Mouse (Mus musculus): ENCODE measurements around the gene Kcnj12. TPM values are rescaled to one million over a fixed set of nuclear protein-coding genes. Genes with fewer than 3 reads are reported as not detected.

Kcnj12 gene
- polyA plus RNA-seq, 1 experiment from 2014 or later = 0.62 TPM

- H3K27ac ChIP-seq (replicated peaks) = no peak overlapping the region
- 94% methylated on average over 10 of the region's 10 CpGs for WGBS
- no peaks in the 10 kb centered on the region for H3K27me3 ChIP-seq (ENCODE audit: low read depth, poor library complexity, severe bottlenecking)
These were observed 46.5 kb downstream of the Kcnj12 start for GRCm38 (mm10) chr11:61068866-61069265.

GRCm38 (mm10) chr11:61069645-61070044 lies 47.3 kb downstream of the Kcnj12 start:
- no peaks in the 10 kb centered on the region for H3K36me3 ChIP-seq
- H3K27me3 ChIP-seq (ENCODE audit: low read depth, poor library complexity, severe bottlenecking) = no peaks in the 10 kb centered on the region
- H3K4me1 ChIP-seq = peaks cover 10% of the 10 kb centered on the region
- 97% methylated on average over 18 of the region's 18 CpGs for WGBS
- no peak overlapping the region for H3K27ac ChIP-seq (replicated peaks)
- no peaks in the 10 kb centered on the region for H3K9me3 ChIP-seq (replicated peaks)
- no peak for DNase-seq (ENCODE audit: low spot score)
- no peak overlapping the region for H3K4me3 ChIP-seq

More at GRCm38 (mm10) chr11:61068866-61069265, 46.5 kb downstream of the Kcnj12 start:
- no peaks in the 10 kb centered on the region for H3K9me3 ChIP-seq (replicated peaks)
- H3K4me3 ChIP-seq = no peak overlapping the region
- no peak for DNase-seq (ENCODE audit: low spot score)
- no peaks in the 10 kb centered on the region for H3K36me3 ChIP-seq
- peaks cover 10% of the 10 kb centered on the region for H3K4me1 ChIP-seq

DNA sequence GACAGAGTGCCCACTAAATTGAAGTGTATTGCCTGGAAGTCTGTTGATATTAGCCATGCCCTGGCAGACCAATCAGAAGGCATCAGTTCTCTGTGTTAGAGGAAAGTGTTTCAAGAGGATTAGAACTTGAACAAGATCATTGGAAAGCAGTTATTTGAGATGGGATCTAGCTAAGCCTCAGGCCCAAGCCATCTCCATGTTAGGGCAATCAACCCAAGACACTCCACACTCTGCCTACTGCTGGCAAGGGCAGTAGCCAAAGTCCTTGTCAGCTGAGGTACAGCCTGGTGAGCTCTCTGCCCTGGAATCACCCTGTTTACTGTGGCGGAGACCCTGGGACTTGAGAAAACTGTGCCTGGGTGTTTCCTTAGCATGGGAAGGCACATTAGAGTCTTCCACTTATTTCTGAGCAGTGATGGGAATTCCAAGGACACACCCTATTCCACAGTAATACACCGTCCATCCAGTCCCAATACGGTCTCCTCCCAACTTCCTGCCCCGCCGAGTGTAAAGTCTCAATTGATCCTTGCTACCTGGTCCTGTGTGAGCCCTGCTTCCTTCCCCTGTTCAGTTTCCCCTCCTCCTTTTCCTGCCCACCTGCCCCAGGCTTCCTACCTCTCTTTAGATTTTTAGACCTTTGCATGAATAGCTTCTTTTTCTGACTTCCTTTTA lies 52.4 kb downstream of the Kcnj12 start:
- Histone ChIP-seq H3K36me3 (no peaks in the 10 kb centered on the region), H3K4me1 (peaks cover 10% of the 10 kb centered on the region), H3K4me3 (no peak overlapping the region), H3K27ac (replicated peaks) (no peak overlapping the region), H3K27me3 (ENCODE audit: low read depth, poor library complexity, severe bottlenecking) (no peaks in the 10 kb centered on the region), H3K9me3 (replicated peaks) (no peaks in the 10 kb centered on the region)
- no peak for DNase-seq (ENCODE audit: low spot score)
- WGBS = 89% methylated on average over 5 of the region's 5 CpGs

DNA sequence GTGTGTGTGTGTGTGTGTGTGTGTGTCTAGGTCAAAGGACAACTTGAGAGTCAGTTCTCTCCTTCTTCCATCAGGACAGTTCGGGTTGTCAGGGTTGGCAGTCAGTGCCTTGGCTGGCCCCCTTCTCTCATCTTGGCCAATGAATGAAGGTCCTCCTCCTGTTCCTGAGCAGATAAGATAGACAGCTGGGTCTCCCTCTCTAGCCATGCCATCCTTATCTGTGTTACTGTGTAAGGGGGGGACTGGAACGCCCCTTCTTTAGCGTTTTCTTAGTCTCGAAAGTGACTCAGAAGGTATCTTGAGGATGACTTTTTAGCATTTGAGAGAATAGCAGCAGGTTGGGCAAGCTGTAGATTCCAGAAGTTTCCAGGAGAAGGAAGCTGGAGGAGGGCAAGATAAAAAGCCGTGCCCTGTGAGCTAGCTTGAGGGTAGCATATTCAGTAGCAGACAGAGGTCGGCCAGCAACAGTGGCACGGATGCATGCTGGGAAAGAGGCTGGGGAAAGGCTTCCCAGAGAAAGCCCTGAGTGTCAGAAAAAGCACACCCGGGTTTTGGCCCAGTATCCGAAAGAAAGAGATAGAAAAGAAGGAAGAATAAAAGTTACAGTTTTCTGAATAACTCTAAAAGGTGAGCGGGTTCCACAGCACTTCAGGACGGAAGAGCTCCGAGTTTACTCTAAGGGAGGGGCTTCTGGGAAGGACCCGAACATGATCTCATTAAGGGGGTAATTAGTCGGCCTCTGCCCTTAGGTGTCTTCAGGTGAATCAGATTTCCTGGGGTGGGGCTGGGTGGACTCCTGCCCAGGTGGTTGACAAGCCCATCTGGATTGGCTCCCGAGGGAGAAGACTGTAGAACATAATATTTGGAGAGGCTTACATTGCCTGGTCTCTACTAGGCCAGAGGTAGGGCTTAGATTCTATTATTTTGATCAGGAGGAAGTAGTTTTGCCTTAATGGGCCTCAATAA lies 53.3 kb downstream of the Kcnj12 start:
- H3K27ac ChIP-seq (replicated peaks) = no peak overlapping the region
- peaks cover 10% of the 10 kb centered on the region for H3K4me1 ChIP-seq
- H3K36me3 ChIP-seq = no peaks in the 10 kb centered on the region
- no peaks in the 10 kb centered on the region for H3K9me3 ChIP-seq (replicated peaks)
- 79% methylated on average over 15 of the region's 15 CpGs for WGBS
- no peak for DNase-seq (ENCODE audit: low spot score)
- no peaks in the 10 kb centered on the region for H3K27me3 ChIP-seq (ENCODE audit: low read depth, poor library complexity, severe bottlenecking)
- no peak overlapping the region for H3K4me3 ChIP-seq

DNA sequence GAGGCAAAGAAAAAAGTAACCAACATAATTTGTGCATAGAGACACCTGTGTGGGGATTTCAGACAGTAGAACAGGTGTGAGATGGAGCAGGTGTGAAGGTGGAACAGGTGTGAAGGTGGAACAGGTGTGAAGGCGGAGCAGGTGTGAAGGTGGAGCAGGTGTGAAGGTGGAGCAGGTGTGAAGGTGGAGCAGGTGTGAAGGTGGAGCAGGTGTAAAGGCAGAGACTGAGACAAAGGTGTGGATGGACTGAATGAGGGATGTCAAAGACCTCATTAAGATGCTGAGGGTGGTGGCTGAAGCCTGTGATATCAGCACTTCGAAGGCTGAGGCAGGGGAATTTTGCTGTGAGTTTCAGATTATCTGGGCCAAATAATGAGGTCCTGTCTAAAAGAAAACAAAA lies 59.3 kb downstream of the Kcnj12 start:
- Histone ChIP-seq H3K27me3 (ENCODE audit: low read depth, poor library complexity, severe bottlenecking) (no peaks in the 10 kb centered on the region), H3K36me3 (no peaks in the 10 kb centered on the region), H3K27ac (replicated peaks) (no peak overlapping the region), H3K4me3 (no peak overlapping the region), H3K4me1 (no peaks in the 10 kb centered on the region), H3K9me3 (replicated peaks) (no peaks in the 10 kb centered on the region)
- DNase-seq (ENCODE audit: low spot score) = no peak
- WGBS = 92% methylated on average over 2 of the region's 2 CpGs

DNA sequence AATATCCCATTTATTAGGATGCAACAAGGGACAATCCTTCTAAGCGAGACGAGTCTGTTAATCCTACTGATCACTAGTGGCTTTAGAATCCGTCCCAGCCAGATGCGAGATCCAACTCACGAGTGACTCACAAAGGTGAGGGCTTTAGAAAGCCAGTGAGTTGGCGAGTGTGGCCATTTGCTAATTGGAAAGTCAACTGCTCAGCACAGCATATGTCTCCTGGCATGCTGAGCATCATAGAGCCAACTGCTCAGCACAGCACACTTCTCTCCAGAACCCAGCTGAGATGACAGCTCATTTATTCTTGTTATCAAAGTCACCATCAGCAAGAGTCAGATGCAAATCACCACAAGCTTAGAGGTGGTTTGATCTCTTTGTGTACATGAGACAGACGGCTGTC lies 67.8 kb downstream of the Kcnj12 start:
- no peaks in the 10 kb centered on the region for H3K36me3 ChIP-seq
- peaks cover 9% of the 10 kb centered on the region for H3K4me1 ChIP-seq
- no peak for DNase-seq (ENCODE audit: low spot score)
- H3K27me3 ChIP-seq (ENCODE audit: low read depth, poor library complexity, severe bottlenecking) = no peaks in the 10 kb centered on the region
- WGBS = 80% methylated on average over 7 of the region's 7 CpGs
- H3K27ac ChIP-seq (replicated peaks) = 0 out of 2 replicates have a peak overlapping the region, but pooled peaks have one; percentile 13
- H3K4me3 ChIP-seq = no peak overlapping the region
- H3K9me3 ChIP-seq (replicated peaks) = no peaks in the 10 kb centered on the region

GRCm38 (mm10) chr11:61091192-61091591 lies 68.8 kb downstream of the Kcnj12 start:
- Histone ChIP-seq H3K27me3 (ENCODE audit: low read depth, poor library complexity, severe bottlenecking) (no peaks in the 10 kb centered on the region), H3K27ac (replicated peaks) (no peak overlapping the region), H3K4me1 (peaks cover 9% of the 10 kb centered on the region), H3K4me3 (no peak overlapping the region), H3K9me3 (replicated peaks) (no peaks in the 10 kb centered on the region), H3K36me3 (no peaks in the 10 kb centered on the region)
- WGBS = 68% methylated on average over 3 of the region's 3 CpGs
- no peak for DNase-seq (ENCODE audit: low spot score)

DNA sequence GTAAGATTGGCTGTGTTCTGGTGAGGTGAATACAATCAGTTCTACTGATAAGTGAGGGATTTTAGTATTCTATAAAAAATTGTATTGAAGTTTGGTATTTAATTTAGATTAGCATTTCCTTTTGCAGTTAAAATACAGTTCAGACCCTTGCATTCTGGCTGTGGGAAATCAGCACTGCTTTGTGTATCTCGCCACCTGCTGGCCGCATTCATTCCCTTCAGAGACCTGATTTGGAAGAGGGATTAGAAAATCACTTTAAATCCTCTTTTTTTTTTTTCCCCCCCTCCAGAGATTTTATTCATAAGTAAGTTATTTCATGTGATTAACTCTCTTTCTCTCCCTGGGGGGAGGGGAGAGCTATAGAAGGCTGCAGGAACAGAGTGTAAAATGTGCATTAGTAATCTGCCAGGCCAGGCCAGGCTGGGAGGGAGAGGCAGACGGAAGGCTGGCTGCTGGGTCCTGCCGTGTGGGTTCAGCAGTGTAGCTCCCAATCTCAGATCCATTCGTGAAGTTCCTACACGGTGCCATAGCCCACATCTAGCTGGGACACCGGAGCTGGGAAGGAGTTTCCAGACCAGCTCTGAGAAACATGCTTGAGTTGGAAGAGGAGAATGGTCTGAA lies 69.4 kb downstream of the Kcnj12 start:
- H3K9me3 ChIP-seq (replicated peaks) = no peaks in the 10 kb centered on the region
- H3K27ac ChIP-seq (replicated peaks) = no peak overlapping the region; the same call in 1 of the 2 replicates
- H3K36me3 ChIP-seq = no peaks in the 10 kb centered on the region
- H3K27me3 ChIP-seq (ENCODE audit: low read depth, poor library complexity, severe bottlenecking) = no peaks in the 10 kb centered on the region
- WGBS = 21% methylated on average over 7 of the region's 7 CpGs
- H3K4me3 ChIP-seq = no peak overlapping the region
- peak; percentile 62 for DNase-seq (ENCODE audit: low spot score)
- peaks cover 9% of the 10 kb centered on the region for H3K4me1 ChIP-seq

GRCm38 (mm10) chr11:61098046-61098445 lies 75.7 kb downstream of the Kcnj12 start:
- H3K4me1 ChIP-seq = peaks cover 8% of the 10 kb centered on the region
- H3K27me3 ChIP-seq (ENCODE audit: low read depth, poor library complexity, severe bottlenecking) = no peaks in the 10 kb centered on the region
- no peaks in the 10 kb centered on the region for H3K36me3 ChIP-seq
- no peak overlapping the region for H3K4me3 ChIP-seq
- 77% methylated on average over 1 of the region's 1 CpGs for WGBS
- H3K9me3 ChIP-seq (replicated peaks) = no peaks in the 10 kb centered on the region
- no peak overlapping the region for H3K27ac ChIP-seq (replicated peaks)
- DNase-seq (ENCODE audit: low spot score) = no peak

GRCm38 (mm10) chr11:61102397-61103339 lies 80.3 kb downstream of the Kcnj12 start:
- Histone ChIP-seq H3K27me3 (ENCODE audit: low read depth, poor library complexity, severe bottlenecking) (peaks cover 13% of the 10 kb centered on the region), H3K4me3 (no peak overlapping the region), H3K36me3 (no peaks in the 10 kb centered on the region), H3K9me3 (replicated peaks) (no peaks in the 10 kb centered on the region), H3K4me1 (peaks cover 30% of the 10 kb centered on the region), H3K27ac (replicated peaks) (peak overlapping the region; percentile 52; the same call in 1 of the 2 replicates)
- peak; percentile 44 for DNase-seq (ENCODE audit: low spot score)
- 55% methylated on average over 13 of the region's 13 CpGs for WGBS

GRCm38 (mm10) chr11:61104241-61104901 lies 82.0 kb downstream of the Kcnj12 start:
- no peaks in the 10 kb centered on the region for H3K36me3 ChIP-seq
- WGBS = 21% methylated on average over 20 of the region's 20 CpGs
- peak; percentile 90 for DNase-seq (ENCODE audit: low spot score)
- 0 out of 2 replicates have a peak overlapping the region, but pooled peaks have one; percentile 11 for H3K4me3 ChIP-seq
- H3K27ac ChIP-seq (replicated peaks) = no peak overlapping the region; the same call in 1 of the 2 replicates
- peaks cover 13% of the 10 kb centered on the region for H3K27me3 ChIP-seq (ENCODE audit: low read depth, poor library complexity, severe bottlenecking)
- H3K9me3 ChIP-seq (replicated peaks) = no peaks in the 10 kb centered on the region
- H3K4me1 ChIP-seq = peaks cover 30% of the 10 kb centered on the region

All from midbrain, embryonic 10.5 days (tissue).